Mouse (Mus musculus) mature B cell (primary cell): ENCODE data around the gene Col6a6.

Experiments
- in situ Hi-C: fragments of 300-500 bp; cut with MboI; formaldehyde crosslinking; loops from 2 replicates; pipeline ENCODE4 v1.14.3; 2019

The Col6a6 gene

DNA sequence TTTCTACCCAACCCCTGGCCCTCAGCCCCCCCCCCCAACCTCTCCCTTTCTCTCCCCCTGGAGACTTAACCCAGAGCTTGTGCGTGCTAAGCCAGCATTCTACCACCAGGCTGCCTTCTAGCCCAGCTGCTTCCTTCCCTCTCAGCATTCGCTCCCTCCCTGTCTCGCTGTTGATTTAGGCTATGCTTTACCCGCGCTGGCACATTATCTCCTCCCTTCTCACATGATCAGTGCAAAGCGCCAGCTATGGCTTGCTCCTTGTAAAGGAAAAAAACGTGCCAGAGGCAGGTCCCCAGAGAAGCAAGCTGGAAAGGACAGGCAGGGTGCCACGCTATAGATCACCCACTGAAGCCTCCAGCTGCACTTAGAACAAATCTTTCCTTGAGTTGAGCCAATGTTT, 90.5 kb downstream of the Col6a6 start:
- in situ Hi-C loops: no loop called here

- in situ Hi-C loops: no loop called here
These were observed 92.8 kb downstream of the Col6a6 start for GRCm38 (mm10) chr9:105735195-105735594.

GRCm38 (mm10) chr9:105734651-105735050, 93.3 kb downstream of the Col6a6 start:
- in situ Hi-C loops: no loop called here

DNA sequence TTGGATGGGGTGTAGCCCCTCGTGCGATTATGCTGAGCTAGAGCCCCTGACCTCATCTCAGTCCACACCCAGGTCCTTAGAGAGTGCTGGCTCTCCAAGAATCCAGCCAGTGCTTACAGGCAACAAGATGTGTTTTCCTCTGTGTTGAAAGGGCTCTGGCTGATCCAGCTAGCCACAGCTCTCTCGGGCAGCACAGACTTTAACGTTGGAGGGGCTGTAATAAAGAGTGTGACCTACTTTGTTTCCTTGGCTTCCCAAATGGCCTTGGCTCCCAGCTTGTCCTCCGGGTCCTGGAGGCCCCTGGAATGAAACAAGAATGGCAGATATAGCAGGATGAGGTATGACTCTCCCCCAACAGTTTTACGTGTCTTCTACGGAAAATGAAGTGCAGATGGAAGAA, 96.0 kb downstream of the Col6a6 start:
- in situ Hi-C loops: no loop called here

DNA sequence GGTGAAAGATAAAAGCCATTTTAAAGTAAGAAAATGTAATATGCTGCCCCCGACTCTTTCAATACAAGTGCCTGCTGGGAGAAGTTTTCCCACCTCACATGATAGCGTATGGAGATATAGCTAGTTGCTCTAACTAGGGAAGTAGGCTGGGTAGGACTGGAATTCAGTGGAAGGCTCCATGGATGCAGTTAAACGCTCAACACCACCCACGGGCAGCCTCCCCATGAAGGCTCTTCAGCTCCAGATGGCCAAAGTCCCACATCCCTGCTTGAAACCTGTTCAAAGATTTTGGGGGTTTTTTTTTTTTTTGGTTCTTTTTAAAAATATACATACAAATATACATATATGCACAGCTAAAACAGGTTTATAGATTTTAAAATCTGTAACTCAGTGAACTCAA, 107.5 kb downstream of the Col6a6 start:
- in situ Hi-C loops: no loop called here

- in situ Hi-C loops: no loop called here
These were observed 108.0 kb downstream of the Col6a6 start for GRCm38 (mm10) chr9:105719851-105720395.

DNA sequence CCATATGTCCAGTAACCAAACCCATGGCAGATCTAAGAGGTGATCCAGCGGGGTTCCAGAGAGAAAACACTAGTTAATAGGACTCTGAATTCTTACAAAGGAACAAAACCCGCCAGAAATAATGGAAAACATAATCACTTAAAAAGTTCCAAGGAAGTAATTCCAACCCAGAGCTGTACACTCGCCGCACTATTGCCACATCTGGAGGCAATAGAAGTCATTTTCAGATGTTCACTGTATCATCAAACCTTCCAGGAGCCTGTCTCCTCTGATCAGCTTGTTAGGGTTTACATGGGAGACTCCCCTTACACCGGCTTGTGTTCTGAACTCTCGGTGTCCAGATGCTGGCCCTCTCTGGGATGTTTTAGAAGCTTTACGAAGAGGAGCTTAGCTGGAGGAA, 108.6 kb downstream of the Col6a6 start:
- in situ Hi-C loops: no loop called here

GRCm38 (mm10) chr9:105712049-105712448, 115.9 kb downstream of the Col6a6 start:
- in situ Hi-C loops: no loop called here

GRCm38 (mm10) chr9:105705011-105705410, 122.9 kb downstream of the Col6a6 start:
- in situ Hi-C loops: no loop called here

DNA sequence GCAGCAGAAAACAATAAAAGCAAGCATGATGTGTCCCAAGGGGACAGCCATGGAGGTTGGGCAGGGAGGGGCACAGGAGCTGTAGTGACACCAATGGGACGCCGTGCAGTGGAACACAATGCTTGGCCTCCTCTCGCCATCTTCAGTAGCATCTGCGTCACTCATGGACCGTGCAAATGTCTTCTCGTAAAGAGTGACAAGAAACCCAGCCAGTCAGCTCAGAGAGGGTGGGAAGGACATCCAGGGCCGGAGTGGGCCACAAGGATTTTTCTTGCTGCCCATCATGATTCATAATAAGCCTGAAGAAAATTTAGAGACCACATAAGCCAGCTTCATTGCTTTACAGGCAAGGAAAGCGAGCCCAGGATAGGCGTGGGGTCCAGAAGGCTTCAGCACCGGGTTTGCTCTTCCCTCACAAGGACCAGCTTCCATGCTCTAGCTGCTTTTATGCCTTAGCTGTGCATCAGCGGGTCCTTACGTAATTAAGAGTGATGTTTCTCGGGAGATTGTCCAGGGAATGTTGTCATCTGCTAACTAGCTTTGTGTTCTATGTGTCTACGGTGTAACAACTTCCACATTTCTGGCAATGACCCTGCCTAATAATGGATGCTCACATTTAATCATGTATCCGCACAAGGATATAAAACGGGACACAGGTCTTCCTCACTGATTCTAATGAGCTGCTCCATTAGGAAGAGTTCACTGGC, 123.6 kb downstream of the Col6a6 start:
- in situ Hi-C loops: no loop called here

- in situ Hi-C loops: no loop called here
These were observed 126.0 kb downstream of the Col6a6 start for GRCm38 (mm10) chr9:105701966-105702365.

DNA sequence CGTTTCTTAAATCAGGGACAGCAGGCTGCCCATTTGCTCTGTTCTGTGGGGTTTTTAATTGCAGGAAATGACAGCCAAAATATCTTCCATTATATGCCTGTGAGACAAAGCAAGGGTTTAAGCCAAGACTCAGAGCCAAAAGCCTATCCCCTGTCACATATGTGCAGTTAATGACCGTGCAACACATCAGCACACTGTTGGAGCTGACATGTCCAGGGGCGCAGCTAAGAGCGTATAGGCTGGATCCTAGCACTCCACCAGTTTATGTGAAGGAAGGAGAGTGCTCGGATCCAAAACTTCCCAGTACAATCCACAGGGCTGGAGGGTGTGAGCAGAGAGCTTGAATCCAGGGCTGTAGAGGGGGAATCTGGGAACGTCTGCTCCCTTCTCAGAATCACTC, 127.3 kb downstream of the Col6a6 start:
- in situ Hi-C loops: no loop called here

DNA sequence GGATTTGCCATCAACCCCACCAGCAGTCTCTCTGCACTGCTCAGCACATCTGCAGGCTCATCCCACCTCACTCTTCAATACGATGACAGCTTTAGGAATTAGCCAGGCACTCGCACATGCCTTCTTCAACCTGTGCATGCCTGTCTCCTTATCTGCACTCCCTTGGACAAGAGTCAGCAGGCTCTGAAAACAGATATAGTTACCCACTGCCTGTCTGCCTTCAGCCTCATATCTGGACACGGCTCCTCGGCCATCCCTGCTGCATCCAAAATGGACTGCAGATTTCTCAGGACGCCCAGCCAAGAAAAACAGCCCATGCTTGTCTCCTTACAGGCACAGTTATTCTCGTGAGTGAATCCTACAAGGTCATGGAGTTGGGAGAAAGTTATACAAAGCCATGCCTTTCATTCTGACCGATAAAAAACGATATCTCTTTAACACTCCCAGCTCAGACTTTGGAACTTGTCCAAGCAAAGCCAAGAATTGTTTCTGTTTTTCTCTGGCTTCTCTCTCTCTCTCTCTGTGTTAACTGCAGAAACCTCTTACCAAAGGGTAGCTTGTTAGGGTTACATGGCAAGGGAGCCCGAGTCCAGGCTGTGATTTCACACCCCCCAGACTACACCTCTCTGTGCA, 130.1 kb downstream of the Col6a6 start:
- in situ Hi-C loops: loop anchor here (25.0 kb wide), 1 partner anchor 164 kb away; no protein-coding TSS in a partner anchor

GRCm38 (mm10) chr9:105696818-105697564, 131.0 kb downstream of the Col6a6 start:
- in situ Hi-C loops: loop anchor here (25.0 kb wide), 1 partner anchor 165 kb away; no protein-coding TSS in a partner anchor

DNA sequence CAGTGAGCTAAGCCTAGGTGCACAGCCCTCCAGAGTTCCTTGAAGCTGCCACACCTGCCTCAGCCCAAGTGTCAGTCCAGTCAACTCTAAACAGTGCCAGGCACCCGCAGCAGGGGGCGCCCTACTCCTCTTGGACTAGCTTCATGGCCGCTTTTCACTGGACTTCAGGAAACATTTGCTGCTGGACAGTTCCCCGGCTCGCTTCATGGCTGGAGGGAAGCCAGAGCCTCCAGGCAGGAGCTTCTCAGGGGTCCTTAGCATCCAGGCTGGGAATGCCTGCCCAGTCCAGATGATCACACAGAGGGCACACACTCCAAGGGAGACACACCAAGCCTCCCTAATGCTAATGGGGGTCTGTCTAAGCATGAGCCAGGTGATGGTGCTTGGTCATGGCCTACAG, 134.1 kb downstream of the Col6a6 start:
- in situ Hi-C loops: loop anchor here (25.0 kb wide), 1 partner anchor 168 kb away; no protein-coding TSS in a partner anchor

GRCm38 (mm10) chr9:105693056-105693455, 134.9 kb downstream of the Col6a6 start:
- in situ Hi-C loops: loop anchor here (25.0 kb wide), 1 partner anchor 169 kb away; no protein-coding TSS in a partner anchor

DNA sequence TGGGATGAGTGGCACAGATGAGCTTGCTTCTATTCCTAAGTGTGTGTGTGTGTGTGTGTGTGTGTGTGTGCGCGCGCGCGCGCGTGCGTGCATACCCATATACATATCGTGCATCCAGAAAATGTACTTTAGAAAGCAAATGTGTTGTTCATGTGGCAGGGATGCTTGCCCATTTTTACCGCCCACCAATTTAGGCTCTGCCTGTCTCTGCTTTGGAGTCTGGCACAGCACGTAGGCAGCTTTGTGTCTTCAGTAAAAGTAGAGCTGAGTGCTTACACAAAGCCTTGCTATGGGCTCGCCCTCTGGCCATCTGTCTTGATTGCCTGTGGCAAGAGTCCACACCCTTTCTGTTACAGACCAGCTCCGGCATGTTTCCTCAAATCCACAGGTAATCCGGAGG, 135.5 kb downstream of the Col6a6 start:
- in situ Hi-C loops: loop anchor here (25.0 kb wide), 1 partner anchor 170 kb away; no protein-coding TSS in a partner anchor

GRCm38 (mm10) chr9:105689485-105689884, 138.5 kb downstream of the Col6a6 start:
- in situ Hi-C loops: loop anchor here (25.0 kb wide), 1 partner anchor 173 kb away; no protein-coding TSS in a partner anchor

DNA sequence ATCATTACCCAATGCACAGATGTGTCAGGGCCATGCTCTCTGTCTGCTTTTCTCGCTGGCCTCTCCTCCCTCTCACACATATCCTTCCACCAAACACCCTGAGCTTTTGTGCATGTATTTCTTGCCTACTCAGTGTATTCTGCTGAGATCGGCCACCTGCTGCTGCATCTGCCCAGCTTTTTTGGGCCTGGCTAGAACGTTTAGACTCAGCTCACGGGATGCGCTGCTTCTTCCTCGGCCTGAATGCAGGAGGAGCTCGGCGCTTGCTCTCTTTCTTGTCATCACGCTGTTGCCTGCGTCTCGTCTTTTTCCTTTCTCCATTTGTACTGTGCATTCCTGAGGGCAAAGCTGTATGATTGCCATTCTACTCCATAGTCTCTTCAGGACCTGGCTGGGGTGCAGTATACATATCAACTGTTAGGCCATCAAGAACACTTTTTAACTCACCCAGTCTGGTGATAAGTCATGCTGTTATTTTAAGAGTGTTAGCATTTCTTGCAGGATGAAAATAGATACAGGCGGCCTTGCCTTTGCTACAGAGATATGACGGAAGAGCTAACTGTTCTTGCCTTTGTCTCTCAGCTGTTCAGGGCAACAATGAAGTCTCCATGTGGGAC, 143.3 kb downstream of the Col6a6 start:
- in situ Hi-C loops: loop anchor here (25.0 kb wide), 1 partner anchor 178 kb away; no protein-coding TSS in a partner anchor

GRCm38 (mm10) chr9:105681386-105681785, 146.6 kb downstream of the Col6a6 start:
- in situ Hi-C loops: loop anchor here (25.0 kb wide), 1 partner anchor 181 kb away; no protein-coding TSS in a partner anchor

DNA sequence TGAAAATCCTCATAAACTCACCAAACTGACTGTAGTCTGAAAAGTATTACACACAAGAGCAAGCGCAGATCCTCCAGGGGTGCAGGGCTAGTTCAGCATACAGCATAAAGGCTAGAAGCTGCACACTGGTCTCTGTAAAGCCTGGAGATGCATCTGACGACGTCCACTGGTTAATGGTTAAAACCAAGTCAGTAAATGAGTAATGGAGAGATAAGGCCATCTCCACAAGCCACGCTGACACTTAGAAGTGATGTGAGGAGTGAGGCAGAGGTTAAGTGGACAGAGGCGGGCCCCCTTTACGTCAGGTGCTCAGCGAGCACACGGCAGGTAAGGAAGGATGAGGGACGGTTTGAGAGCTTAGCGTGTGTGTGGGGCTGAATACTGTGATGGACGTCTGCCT, 152.0 kb downstream of the Col6a6 start:
- in situ Hi-C loops: loop anchor here (25.0 kb wide), 1 partner anchor 186 kb away; no protein-coding TSS in a partner anchor
